ENCODE assay signal across 17 mouse cellular contexts in the genomic region with DNA sequence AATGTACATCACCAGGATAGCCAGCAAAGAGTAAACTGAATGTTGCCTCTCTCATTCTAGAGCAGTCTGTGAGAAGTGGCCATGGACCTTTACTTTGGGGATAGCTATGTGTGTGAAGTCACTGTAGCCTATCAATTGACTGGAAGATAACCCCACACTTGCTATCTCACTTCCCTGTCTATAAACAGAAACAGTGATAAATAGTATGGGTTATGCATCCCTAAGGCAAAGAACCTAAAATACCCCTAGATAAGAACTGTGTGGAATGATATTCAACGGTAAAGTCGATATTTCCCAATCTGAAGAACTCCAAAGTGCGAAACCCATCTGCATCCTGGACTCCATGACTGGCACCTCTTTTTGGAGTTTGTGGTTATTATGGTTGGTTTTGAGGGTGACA. TPM values are rescaled to one million over a fixed set of nuclear protein-coding genes. Genes with fewer than 3 reads are reported as not detected.
"Had no signal": no experiment of that assay in that cellular context is flagged by ENCODE, and none has a peak within 500 bp of the region (broad histone marks: within the 10 kb centered on the region; RNA-seq: fewer than 3 reads in every experiment).

No protein-coding gene starts in this region.

- H3K27me3 ChIP-seq: neural tube, embryonic 13.5 days; neural tube, embryonic 15.5 days; stomach, embryonic 15.5 days had no signal

- H3K4me1 ChIP-seq: neural tube, embryonic 13.5 days; neural tube, embryonic 15.5 days had no signal

- H3K9me3 ChIP-seq: neural tube, embryonic 13.5 days; neural tube, embryonic 15.5 days; stomach, embryonic 15.5 days had no signal

- H3K4me3 ChIP-seq: neural tube, embryonic 13.5 days; neural tube, embryonic 15.5 days; stomach, embryonic 15.5 days had no signal

- H3K36me3 ChIP-seq: neural tube, embryonic 13.5 days; neural tube, embryonic 15.5 days; stomach, embryonic 15.5 days had no signal

- DNase-seq: retina, postnatal 1 day; right cerebral cortex, adult 18-20 months; right cerebral cortex, postnatal 14 days; right cerebral cortex, postnatal 25 days; right cerebral cortex, postnatal 4 days; spleen, adult 18-20 months; thymus, adult 18-20 months; thymus, adult 2 months; thymus, postnatal 14 days; thymus, postnatal 25 days; thymus, postnatal 36 days; thymus, postnatal 4 days had no signal

- H3K27ac ChIP-seq: neural tube, embryonic 13.5 days; neural tube, embryonic 15.5 days; stomach, embryonic 15.5 days; stomach, postnatal 0 days had no signal

- H3K9ac ChIP-seq: neural tube, embryonic 13.5 days; neural tube, embryonic 15.5 days; stomach, embryonic 15.5 days had no signal

RNA-seq across cellular contexts. Expression of a gene that starts 53.1 kb away (rescaled TPM):
- total RNA-seq: neutrophil, adult 5-6 weeks had no signal
